ENCODE assay signal across 22 mouse cellular contexts in the genomic region with DNA sequence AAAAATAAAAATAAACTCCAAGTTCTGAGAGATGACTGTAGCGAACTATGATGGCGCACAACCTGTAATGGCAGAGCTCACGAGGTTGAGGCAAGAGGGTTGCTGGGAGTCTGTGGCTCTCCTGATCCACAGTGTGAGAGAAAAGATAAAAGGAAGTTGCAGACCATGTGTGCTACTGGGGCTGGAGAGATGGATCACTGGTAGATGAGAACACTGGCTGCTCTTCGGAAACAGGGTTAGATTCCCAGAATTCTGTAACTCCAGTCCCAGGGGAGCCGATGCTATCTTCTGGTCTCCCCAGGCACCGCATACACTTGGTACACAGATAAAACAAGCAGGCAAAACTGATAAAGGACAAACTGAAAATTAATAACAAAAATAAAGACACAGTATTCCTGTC. TPM values are rescaled to one million over a fixed set of nuclear protein-coding genes. Genes with fewer than 3 reads are reported as not detected.
A peak's percentile ranks its signal among the peaks of the same experiment; 100 is the strongest.
DNase-seq lines count a peak whose midpoint lies in the region; ATAC-seq and TF ChIP-seq lines count a peak whose summit lies in the region.
"Had no signal": no experiment of that assay in that cellular context is flagged by ENCODE, and none has a peak within 500 bp of the region (broad histone marks: within the 10 kb centered on the region; RNA-seq: fewer than 3 reads in every experiment).

No protein-coding gene starts in this region.

- intact Hi-C loops in left cerebral cortex, postnatal 25 days (cut with DNase I) = no loop called here

- H3K9ac ChIP-seq in liver, postnatal 0 days (replicated peaks) = no peak overlapping the region
- H3K9ac ChIP-seq: embryonic facial prominence, embryonic 12.5 days; hindbrain, embryonic 12.5 days; intestine, embryonic 15.5 days; neural tube, embryonic 12.5 days had no signal

- peaks cover 42% of the 10 kb centered on the region for H3K4me1 ChIP-seq in thymus, adult 2 months (replicated peaks; ENCODE audit: control insufficient read depth, insufficient read depth, low read length)
- H3K4me1 ChIP-seq in liver, postnatal 0 days (ENCODE audit: insufficient read depth) = peaks cover 42% of the 10 kb centered on the region

- 93% methylated on average over 6 of the region's 6 CpGs for WGBS in thymus, adult 2 months
- WGBS in liver, postnatal 0 days (ENCODE audit: insufficient replicate concordance) = 58% methylated on average over 6 of the region's 6 CpGs

- H3K4me3 ChIP-seq in thymus, adult 2 months (ENCODE audit: control insufficient read depth, insufficient read depth, low read length) = no peak overlapping the region
- no peak overlapping the region for H3K4me3 ChIP-seq in liver, postnatal 0 days (ENCODE audit: low read depth, low read length)
- H3K4me3 ChIP-seq: embryonic facial prominence, embryonic 12.5 days; heart, embryonic 10.5 days; hindbrain, embryonic 12.5 days; intestine, embryonic 15.5 days; myocyte; neural tube, embryonic 12.5 days had no signal

- no peak for TF ChIP-seq POLR2A in thymus, adult 2 months (IDR thresholded peaks at IDR 0.05; ENCODE audit: control insufficient read depth, extremely low read depth, insufficient read depth, low read length, poor library complexity)

- no peaks in the 10 kb centered on the region for H3K9me3 ChIP-seq in liver, postnatal 0 days (ENCODE audit: low read length)
- H3K9me3 ChIP-seq: embryonic facial prominence, embryonic 12.5 days; heart, embryonic 10.5 days; hindbrain, embryonic 12.5 days; intestine, embryonic 15.5 days; neural tube, embryonic 12.5 days had no signal

- H3K27me3 ChIP-seq in thymus, adult 2 months (ENCODE audit: control insufficient read depth, insufficient read depth, low read length) = no peaks in the 10 kb centered on the region
- H3K27me3 ChIP-seq in liver, postnatal 0 days (ENCODE audit: insufficient read depth, low read length) = 0 out of 2 replicates have a peak, but pooled peaks cover 7% of the 10 kb centered on the region
- H3K27me3 ChIP-seq: intestine, embryonic 15.5 days had no signal

- no peak for ATAC-seq in liver, postnatal 0 days
- ATAC-seq: forebrain, embryonic 14.5 days; hindbrain, postnatal 0 days; intestine, embryonic 15.5 days had no signal

- no peaks in the 10 kb centered on the region for H3K36me3 ChIP-seq in thymus, adult 2 months (ENCODE audit: control insufficient read depth, insufficient read depth, low read length)
- H3K36me3 ChIP-seq in liver, postnatal 0 days (replicated peaks; ENCODE audit: insufficient read depth, low read length) = no peaks in the 10 kb centered on the region
- H3K36me3 ChIP-seq: embryonic facial prominence, embryonic 12.5 days; heart, embryonic 10.5 days; hindbrain, embryonic 12.5 days; intestine, embryonic 15.5 days; neural tube, embryonic 12.5 days had no signal

- no peak overlapping the region for H3K4me2 ChIP-seq in liver, postnatal 0 days (ENCODE audit: low read depth, low read length)
- H3K4me2 ChIP-seq: embryonic facial prominence, embryonic 12.5 days; hindbrain, embryonic 12.5 days; intestine, embryonic 15.5 days; midbrain, embryonic 11.5 days; neural tube, embryonic 12.5 days had no signal

- TF ChIP-seq CTCF in thymus, adult 2 months (IDR thresholded peaks at IDR 0.05; ENCODE audit: borderline replicate concordance, control insufficient read depth, extremely low read depth, insufficient read depth, low read length, poor library complexity) = no peak
- TF ChIP-seq CTCF in liver, postnatal 0 days (IDR thresholded peaks at IDR 0.05; ENCODE audit: low read depth) = no peak

- DNase-seq in heart, adult 11 months = peak; percentile 90
- no peak for DNase-seq in heart, adult 9 months (ENCODE audit: low spot score in 2 of 2)
- no peak for DNase-seq in thymus, adult 2 months
- DNase-seq in thymus, postnatal 36 days = no peak
- no peak for DNase-seq in liver, postnatal 0 days
- no peak for DNase-seq in left cerebral cortex, postnatal 25 days (ENCODE audit: low spot score in 2 of 2)
- DNase-seq in ovary, postnatal 36 days (ENCODE audit: low spot score) = no peak
- DNase-seq: adrenal gland, adult 2 months; adrenal gland, postnatal 36 days; cerebellum, adult 11 months; cerebellum, adult 9-10 months; embryo, embryonic 11 days; left cerebral cortex, postnatal 4 days had no signal

- TF ChIP-seq EP300 in liver, postnatal 0 days (IDR thresholded peaks at IDR 0.05; ENCODE audit: low read depth) = no peak

- peak overlapping the region; percentile 39; the same call in 1 of the 2 replicates for H3K27ac ChIP-seq in thymus, adult 2 months (ENCODE audit: control insufficient read depth, insufficient read depth, low read length)
- 0 out of 2 replicates have a peak overlapping the region, but pooled peaks have one; percentile 11 for H3K27ac ChIP-seq in liver, postnatal 0 days (ENCODE audit: low read depth)
- H3K27ac ChIP-seq: embryonic facial prominence, embryonic 12.5 days; heart, embryonic 10.5 days; hindbrain, embryonic 12.5 days; hindbrain, postnatal 0 days; intestine, embryonic 15.5 days; neural tube, embryonic 12.5 days had no signal

RNA-seq across cellular contexts. Expression of a gene that starts 1.8 kb away (rescaled TPM):
- 190 and 193 TPM in 2 replicates for polyA plus RNA-seq in thymus, adult 2 months (2012; rRNA removed)
- polyA plus RNA-seq in liver, postnatal 0 days (2015; fragmentation: Nextera tagmentation; extraction: Ambion mirVana) = 14.5 and 15.7 TPM in 2 replicates
- total RNA-seq in left cerebral cortex, postnatal 25 days (2021) = 1 to 10 TPM; 9.0 to 9.6 TPM

RNA-seq across cellular contexts. Expression of a gene that starts 28.0 kb away (rescaled TPM):
- 157 and 171 TPM in 2 replicates for polyA plus RNA-seq in thymus, adult 2 months (2012; rRNA removed)
- 68.5 and 80.9 TPM in 2 replicates for polyA plus RNA-seq in liver, postnatal 0 days (2015; fragmentation: Nextera tagmentation; extraction: Ambion mirVana)
- 10 to 100 TPM; 17.4 to 18.2 TPM for total RNA-seq in left cerebral cortex, postnatal 25 days (2021)

RNA-seq across cellular contexts. Expression of a gene that starts 44.0 kb away (rescaled TPM):
- 321 and 324 TPM in 2 replicates for polyA plus RNA-seq in thymus, adult 2 months (2012; rRNA removed)
- 8.5 TPM in 2 replicates for polyA plus RNA-seq in liver, postnatal 0 days (2015; fragmentation: Nextera tagmentation; extraction: Ambion mirVana)
- total RNA-seq in left cerebral cortex, postnatal 25 days (2021) = 10 to 100 TPM; 53.2 to 72.7 TPM

Comparison
In these comparisons a context has a peak if more than half of its experiments do, and no peak if none do; other contexts are left out.
1. RNA of a gene that starts 1.8 kb away (polyA plus RNA-seq): 190 to 193 TPM in thymus, adult 2 months; 14.5 to 15.7 TPM in liver, postnatal 0 days; every median in the first group is over 10 times any median in the second.
2. RNA of a gene that starts 44.0 kb away (polyA plus RNA-seq): 321 to 324 TPM in thymus, adult 2 months; 8.5 TPM in liver, postnatal 0 days; every median in the first group is over 10 times any median in the second.